Mouse (Mus musculus): ENCODE data around the gene Crtc3. TPM values are rescaled to one million over a fixed set of nuclear protein-coding genes. Genes with fewer than 3 reads are reported as not detected.
A peak's percentile ranks its signal among the peaks of the same experiment; 100 is the strongest.

Gene Crtc3
- polyA plus RNA-seq, 1 experiment from 2014 or later: 22.6 TPM

DNA sequence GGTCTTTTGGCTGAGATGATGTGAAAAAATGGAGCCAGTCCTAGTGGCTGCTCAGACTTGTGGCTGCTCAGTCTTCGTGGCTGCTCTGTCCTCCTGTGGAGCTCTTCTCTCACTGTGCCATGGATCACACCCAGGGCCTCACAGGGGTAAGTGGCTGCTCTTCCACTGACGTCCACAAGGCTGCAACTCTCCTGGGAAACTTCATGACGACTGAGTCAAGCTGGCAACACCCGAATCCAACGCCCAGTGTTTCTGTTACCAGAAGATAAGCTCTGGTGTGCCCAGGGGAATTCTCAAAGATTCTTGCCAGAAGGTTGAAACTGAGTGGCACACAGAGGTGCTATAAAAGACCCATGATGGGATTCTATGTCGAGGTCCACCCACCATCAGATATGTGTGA lies 13.8 kb upstream of the Crtc3 start:
- Histone ChIP-seq H3K9ac (no peak overlapping the region), H3K27me3 (replicated peaks) (no peaks in the 10 kb centered on the region), H3K9me3 (no peaks in the 10 kb centered on the region), H3K36me3 (no peaks in the 10 kb centered on the region), H3K4me2 (no peak overlapping the region), H3K27ac (no peak overlapping the region), H3K4me1 (no peaks in the 10 kb centered on the region), H3K4me3 (replicated peaks) (no peak overlapping the region)
- ATAC-seq (ENCODE audit: insufficient read depth, low FRiP score, low read depth): peak; percentile 66; the same call in 1 of the 2 replicates
- WGBS: 67% methylated on average over 6 of the region's 6 CpGs

GRCm38 (mm10) chr7:80699709-80700108 lies 11.0 kb upstream of the Crtc3 start:
- no peaks in the 10 kb centered on the region for H3K36me3 ChIP-seq
- WGBS: 66% methylated on average over 8 of the region's 8 CpGs
- H3K4me2 ChIP-seq: no peak overlapping the region
- no peaks in the 10 kb centered on the region for H3K4me1 ChIP-seq
- no peak overlapping the region for H3K9ac ChIP-seq
- no peak overlapping the region for H3K4me3 ChIP-seq (replicated peaks)
- no peak for ATAC-seq (ENCODE audit: insufficient read depth, low FRiP score, low read depth)
- H3K27me3 ChIP-seq (replicated peaks): no peaks in the 10 kb centered on the region
- no peak overlapping the region for H3K27ac ChIP-seq
- no peaks in the 10 kb centered on the region for H3K9me3 ChIP-seq

DNA sequence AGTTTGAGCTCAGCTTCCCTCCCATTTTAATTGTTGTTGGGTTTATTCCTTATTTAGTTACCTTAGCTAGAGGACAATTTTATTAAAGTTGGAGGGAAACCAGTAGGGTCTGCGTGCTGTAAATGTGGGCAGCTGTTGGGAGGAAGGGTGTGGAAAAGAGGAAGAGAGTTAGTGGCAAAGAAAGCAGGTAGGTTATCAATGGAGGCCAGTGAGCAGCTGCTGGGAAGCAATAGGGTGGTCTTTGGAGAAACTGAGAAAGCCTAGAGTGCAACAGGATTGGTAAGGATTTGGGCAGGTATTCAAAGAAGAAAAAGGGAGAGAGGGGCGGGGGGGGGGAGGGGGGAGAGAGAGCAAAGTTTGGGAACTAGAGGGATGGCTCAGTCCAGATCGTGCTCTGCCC lies 10.3 kb upstream of the Crtc3 start:
- ATAC-seq (ENCODE audit: insufficient read depth, low FRiP score, low read depth): no peak
- Histone ChIP-seq H3K9me3 (no peaks in the 10 kb centered on the region), H3K27me3 (replicated peaks) (no peaks in the 10 kb centered on the region), H3K4me3 (replicated peaks) (no peak overlapping the region), H3K4me1 (no peaks in the 10 kb centered on the region), H3K36me3 (no peaks in the 10 kb centered on the region), H3K4me2 (no peak overlapping the region), H3K27ac (no peak overlapping the region), H3K9ac (no peak overlapping the region)
- 66% methylated on average over 3 of the region's 3 CpGs for WGBS

- Histone ChIP-seq H3K27ac (no peak overlapping the region), H3K9ac (no peak overlapping the region), H3K9me3 (no peaks in the 10 kb centered on the region), H3K4me2 (no peak overlapping the region), H3K4me1 (no peaks in the 10 kb centered on the region), H3K27me3 (replicated peaks) (no peaks in the 10 kb centered on the region), H3K4me3 (replicated peaks) (no peak overlapping the region), H3K36me3 (no peaks in the 10 kb centered on the region)
- WGBS: 68% methylated on average over 5 of the region's 5 CpGs
- ATAC-seq (ENCODE audit: insufficient read depth, low FRiP score, low read depth): no peak
Observed at GRCm38 (mm10) chr7:80697859-80698258, 9.2 kb upstream of the Crtc3 start.

GRCm38 (mm10) chr7:80696903-80697302 lies 8.2 kb upstream of the Crtc3 start:
- no peak for ATAC-seq (ENCODE audit: insufficient read depth, low FRiP score, low read depth)
- WGBS: 31% methylated on average over 4 of the region's 4 CpGs

DNA sequence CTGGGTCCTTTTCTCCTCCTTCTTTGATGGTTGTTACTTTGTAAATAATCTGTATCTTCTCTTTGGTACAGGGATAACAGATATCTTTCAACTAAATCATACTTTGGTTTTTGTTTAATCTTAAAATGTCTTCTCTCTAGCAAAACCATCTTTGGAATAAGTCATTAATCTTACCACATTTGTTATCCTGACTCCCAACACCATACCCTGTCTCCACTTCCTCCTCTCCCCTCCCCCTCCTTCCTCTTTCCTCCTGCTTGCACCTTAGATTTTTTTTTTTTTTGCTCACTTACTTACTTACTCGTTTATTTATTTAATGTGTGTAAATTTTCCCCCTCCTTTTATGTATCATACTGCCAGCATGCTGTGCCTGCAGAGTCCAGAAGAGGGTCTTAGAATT lies 7.7 kb upstream of the Crtc3 start:
- no peak for ATAC-seq (ENCODE audit: insufficient read depth, low FRiP score, low read depth)
- WGBS: 31% methylated on average over 1 of the region's 1 CpGs
- Histone ChIP-seq H3K4me3 (replicated peaks) (no peak overlapping the region), H3K9ac (no peak overlapping the region), H3K9me3 (no peaks in the 10 kb centered on the region), H3K36me3 (no peaks in the 10 kb centered on the region), H3K27ac (no peak overlapping the region), H3K4me2 (no peak overlapping the region), H3K27me3 (replicated peaks) (no peaks in the 10 kb centered on the region), H3K4me1 (no peaks in the 10 kb centered on the region)

More at GRCm38 (mm10) chr7:80696903-80697302, 8.2 kb upstream of the Crtc3 start:
- no peak overlapping the region for H3K4me3 ChIP-seq (replicated peaks)
- no peaks in the 10 kb centered on the region for H3K9me3 ChIP-seq
- H3K4me1 ChIP-seq: no peaks in the 10 kb centered on the region
- H3K36me3 ChIP-seq: no peaks in the 10 kb centered on the region
- H3K27me3 ChIP-seq (replicated peaks): no peaks in the 10 kb centered on the region
- H3K9ac ChIP-seq: no peak overlapping the region
- H3K4me2 ChIP-seq: no peak overlapping the region
- H3K27ac ChIP-seq: no peak overlapping the region

- ATAC-seq (ENCODE audit: insufficient read depth, low FRiP score, low read depth): no peak
- no peak overlapping the region for H3K9ac ChIP-seq
- 89% methylated on average over 9 of the region's 9 CpGs for WGBS
- H3K4me2 ChIP-seq: no peak overlapping the region
- no peak overlapping the region for H3K4me3 ChIP-seq (replicated peaks)
- peaks cover 6% of the 10 kb centered on the region for H3K4me1 ChIP-seq
- H3K27ac ChIP-seq: no peak overlapping the region
- H3K9me3 ChIP-seq: no peaks in the 10 kb centered on the region
- H3K27me3 ChIP-seq (replicated peaks): no peaks in the 10 kb centered on the region
- H3K36me3 ChIP-seq: no peaks in the 10 kb centered on the region
Observed at GRCm38 (mm10) chr7:80692472-80692871, 3.8 kb upstream of the Crtc3 start.

GRCm38 (mm10) chr7:80691131-80691530 lies 2.5 kb upstream of the Crtc3 start:
- Histone ChIP-seq H3K36me3 (no peaks in the 10 kb centered on the region), H3K4me2 (no peak overlapping the region), H3K27me3 (replicated peaks) (no peaks in the 10 kb centered on the region), H3K9ac (no peak overlapping the region), H3K9me3 (no peaks in the 10 kb centered on the region), H3K4me3 (replicated peaks) (no peak overlapping the region), H3K27ac (no peak overlapping the region), H3K4me1 (peaks cover 6% of the 10 kb centered on the region)
- no peak for ATAC-seq (ENCODE audit: insufficient read depth, low FRiP score, low read depth)
- 72% methylated on average over 6 of the region's 6 CpGs for WGBS

GRCm38 (mm10) chr7:80689221-80689591 lies 529 bp upstream of the Crtc3 start:
- Histone ChIP-seq H3K9ac (0 out of 2 replicates have a peak overlapping the region, but pooled peaks have one; percentile 88), H3K36me3 (no peaks in the 10 kb centered on the region), H3K4me2 (peak overlapping the region; percentile 84), H3K4me3 (replicated peaks) (peak overlapping the region; percentile 91), H3K27me3 (replicated peaks) (no peaks in the 10 kb centered on the region), H3K27ac (peak overlapping the region; percentile 90), H3K4me1 (peaks cover 8% of the 10 kb centered on the region), H3K9me3 (no peaks in the 10 kb centered on the region)
- no peak for ATAC-seq (ENCODE audit: insufficient read depth, low FRiP score, low read depth)
- WGBS: 31% methylated on average over 10 of the region's 10 CpGs

- Histone ChIP-seq H3K27me3 (replicated peaks) (no peaks in the 10 kb centered on the region), H3K9ac (peak overlapping the region; percentile 88), H3K4me1 (peaks cover 9% of the 10 kb centered on the region), H3K9me3 (no peaks in the 10 kb centered on the region), H3K4me2 (peak overlapping the region; percentile 84), H3K36me3 (no peaks in the 10 kb centered on the region), H3K27ac (peak overlapping the region; percentile 90), H3K4me3 (replicated peaks) (peak overlapping the region; percentile 91)
- ATAC-seq (ENCODE audit: insufficient read depth, low FRiP score, low read depth): peak; percentile 27; the same call in 1 of the 2 replicates
- 1% methylated on average over 66 of the region's 69 CpGs for WGBS
Observed at GRCm38 (mm10) chr7:80687721-80688555, 739 bp downstream of the Crtc3 start.

DNA sequence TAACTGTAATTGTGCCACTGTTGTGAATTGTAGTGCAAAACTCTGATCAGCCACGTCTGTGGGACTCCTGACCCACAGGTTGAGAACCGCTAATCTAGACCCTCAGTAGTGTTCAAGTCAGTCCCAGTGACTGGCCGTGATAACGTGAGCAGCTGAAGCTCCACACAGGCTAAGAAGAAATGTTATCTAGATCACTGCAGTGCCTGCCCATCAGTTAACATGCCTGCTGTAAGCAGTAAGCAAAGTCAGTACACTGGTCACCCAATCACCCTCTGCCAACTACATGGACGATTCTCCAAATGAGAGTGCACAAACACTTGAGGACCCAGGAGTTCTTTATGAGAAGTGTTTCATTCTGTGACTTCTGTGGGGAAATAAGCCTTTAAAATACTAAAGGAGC lies 3.0 kb downstream of the Crtc3 start:
- no peak overlapping the region for H3K27ac ChIP-seq
- H3K36me3 ChIP-seq: no peaks in the 10 kb centered on the region
- no peaks in the 10 kb centered on the region for H3K27me3 ChIP-seq (replicated peaks)
- no peak overlapping the region for H3K4me3 ChIP-seq (replicated peaks)
- ATAC-seq (ENCODE audit: insufficient read depth, low FRiP score, low read depth): no peak
- 77% methylated on average over 5 of the region's 5 CpGs for WGBS
- H3K9ac ChIP-seq: no peak overlapping the region
- no peak overlapping the region for H3K4me2 ChIP-seq
- H3K4me1 ChIP-seq: peaks cover 9% of the 10 kb centered on the region
- H3K9me3 ChIP-seq: no peaks in the 10 kb centered on the region

GRCm38 (mm10) chr7:80682630-80683029 lies 6.0 kb downstream of the Crtc3 start:
- H3K27ac ChIP-seq: no peak overlapping the region
- WGBS: 41% methylated on average over 1 of the region's 1 CpGs
- H3K9me3 ChIP-seq: no peaks in the 10 kb centered on the region
- no peak overlapping the region for H3K4me2 ChIP-seq
- no peak overlapping the region for H3K9ac ChIP-seq
- no peaks in the 10 kb centered on the region for H3K27me3 ChIP-seq (replicated peaks)
- H3K4me3 ChIP-seq (replicated peaks): no peak overlapping the region
- no peaks in the 10 kb centered on the region for H3K36me3 ChIP-seq
- H3K4me1 ChIP-seq: peaks cover 7% of the 10 kb centered on the region; the same call in 1 of the 2 replicates
- ATAC-seq (ENCODE audit: insufficient read depth, low FRiP score, low read depth): peak; percentile 48
